Mouse (Mus musculus): Measurements from ENCODE around the gene Slc25a25. TPM values are rescaled to one million over a fixed set of nuclear protein-coding genes. Genes with fewer than 3 reads are reported as not detected.

Gene Slc25a25
- polyA plus RNA-seq, 1 experiment from 2014 or later, result 19.5 TPM

GRCm38 (mm10) chr2:32418430-32419151 lies 32.7 kb downstream of the Slc25a25 start:
- Histone ChIP-seq H3K9ac (ENCODE audit: low read depth, low read length) (no peak overlapping the region), H3K36me3 (ENCODE audit: control insufficient read depth, insufficient read depth, low read length) (peaks cover 12% of the 10 kb centered on the region), H3K4me2 (replicated peaks; ENCODE audit: low read depth, low read length) (no peak overlapping the region), H3K27me3 (ENCODE audit: control insufficient read depth, insufficient read depth, low read length) (no peaks in the 10 kb centered on the region), H3K4me1 (replicated peaks; ENCODE audit: control insufficient read depth, insufficient read depth, low read length) (peaks cover 2% of the 10 kb centered on the region), H3K4me3 (ENCODE audit: low read depth, low read length) (no peak overlapping the region), H3K27ac (ENCODE audit: low read depth, low read length) (no peak overlapping the region), H3K9me3 (ENCODE audit: control insufficient read depth, low read length) (no peaks in the 10 kb centered on the region)
- DNase-seq (ENCODE audit: low spot score) (no peak), ATAC-seq (ENCODE audit: low FRiP score) (no peak)
- 83% methylated on average over 12 of the region's 12 CpGs for WGBS

- Histone ChIP-seq H3K27ac (ENCODE audit: low read depth, low read length) (no peak overlapping the region), H3K4me3 (ENCODE audit: low read depth, low read length) (no peak overlapping the region), H3K4me1 (replicated peaks; ENCODE audit: control insufficient read depth, insufficient read depth, low read length) (no peaks in the 10 kb centered on the region), H3K27me3 (ENCODE audit: control insufficient read depth, insufficient read depth, low read length) (no peaks in the 10 kb centered on the region), H3K36me3 (ENCODE audit: control insufficient read depth, insufficient read depth, low read length) (peaks cover 12% of the 10 kb centered on the region), H3K4me2 (replicated peaks; ENCODE audit: low read depth, low read length) (no peak overlapping the region), H3K9ac (ENCODE audit: low read depth, low read length) (no peak overlapping the region), H3K9me3 (ENCODE audit: control insufficient read depth, low read length) (no peaks in the 10 kb centered on the region)
- DNase-seq (ENCODE audit: low spot score) (no peak), ATAC-seq (ENCODE audit: low FRiP score) (no peak)
- WGBS, result 96% methylated on average over 8 of the region's 8 CpGs
These were observed 33.8 kb downstream of the Slc25a25 start for GRCm38 (mm10) chr2:32417486-32417885.

- no peaks in the 10 kb centered on the region for H3K9me3 ChIP-seq (ENCODE audit: control insufficient read depth, low read length)
- DNase-seq (ENCODE audit: low spot score) (no peak), ATAC-seq (ENCODE audit: low FRiP score) (no peak)
- H3K4me3 ChIP-seq (ENCODE audit: low read depth, low read length), result no peak overlapping the region
- 88% methylated on average over 2 of the region's 2 CpGs for WGBS
- H3K4me1 ChIP-seq (replicated peaks; ENCODE audit: control insufficient read depth, insufficient read depth, low read length), result no peaks in the 10 kb centered on the region
- no peaks in the 10 kb centered on the region for H3K27me3 ChIP-seq (ENCODE audit: control insufficient read depth, insufficient read depth, low read length)
- H3K27ac ChIP-seq (ENCODE audit: low read depth, low read length), result no peak overlapping the region
- peaks cover 12% of the 10 kb centered on the region for H3K36me3 ChIP-seq (ENCODE audit: control insufficient read depth, insufficient read depth, low read length)
- no peak overlapping the region for H3K4me2 ChIP-seq (replicated peaks; ENCODE audit: low read depth, low read length)
- no peak overlapping the region for H3K9ac ChIP-seq (ENCODE audit: low read depth, low read length)
These were observed 34.7 kb downstream of the Slc25a25 start for GRCm38 (mm10) chr2:32416556-32416955.

- WGBS, result 96% methylated on average over 12 of the region's 12 CpGs
- peaks cover 12% of the 10 kb centered on the region for H3K36me3 ChIP-seq (ENCODE audit: control insufficient read depth, insufficient read depth, low read length)
- no peak overlapping the region for H3K9ac ChIP-seq (ENCODE audit: low read depth, low read length)
- H3K4me2 ChIP-seq (replicated peaks; ENCODE audit: low read depth, low read length), result no peak overlapping the region
- H3K27me3 ChIP-seq (ENCODE audit: control insufficient read depth, insufficient read depth, low read length), result no peaks in the 10 kb centered on the region
- no peak overlapping the region for H3K4me3 ChIP-seq (ENCODE audit: low read depth, low read length)
- H3K4me1 ChIP-seq (replicated peaks; ENCODE audit: control insufficient read depth, insufficient read depth, low read length), result no peaks in the 10 kb centered on the region
- DNase-seq (ENCODE audit: low spot score) (no peak), ATAC-seq (ENCODE audit: low FRiP score) (no peak)
- H3K27ac ChIP-seq (ENCODE audit: low read depth, low read length), result no peak overlapping the region
- H3K9me3 ChIP-seq (ENCODE audit: control insufficient read depth, low read length), result no peaks in the 10 kb centered on the region
These were observed 35.4 kb downstream of the Slc25a25 start for GRCm38 (mm10) chr2:32415801-32416200.

GRCm38 (mm10) chr2:32413936-32414335 lies 37.3 kb downstream of the Slc25a25 start:
- WGBS, result 59% methylated on average over 5 of the region's 5 CpGs
- DNase-seq (ENCODE audit: low spot score) (no peak), ATAC-seq (ENCODE audit: low FRiP score) (no peak)
- Histone ChIP-seq H3K4me1 (replicated peaks; ENCODE audit: control insufficient read depth, insufficient read depth, low read length) (no peaks in the 10 kb centered on the region), H3K4me3 (ENCODE audit: low read depth, low read length) (no peak overlapping the region), H3K4me2 (replicated peaks; ENCODE audit: low read depth, low read length) (no peak overlapping the region), H3K9me3 (ENCODE audit: control insufficient read depth, low read length) (no peaks in the 10 kb centered on the region), H3K27ac (ENCODE audit: low read depth, low read length) (no peak overlapping the region), H3K36me3 (ENCODE audit: control insufficient read depth, insufficient read depth, low read length) (peaks cover 9% of the 10 kb centered on the region), H3K27me3 (ENCODE audit: control insufficient read depth, insufficient read depth, low read length) (no peaks in the 10 kb centered on the region), H3K9ac (ENCODE audit: low read depth, low read length) (no peak overlapping the region)

GRCm38 (mm10) chr2:32412742-32413531 lies 38.3 kb downstream of the Slc25a25 start:
- H3K4me2 ChIP-seq (replicated peaks; ENCODE audit: low read depth, low read length), result no peak overlapping the region
- no peaks in the 10 kb centered on the region for H3K27me3 ChIP-seq (ENCODE audit: control insufficient read depth, insufficient read depth, low read length)
- DNase-seq (ENCODE audit: low spot score) (no peak), ATAC-seq (ENCODE audit: low FRiP score) (no peak)
- H3K9ac ChIP-seq (ENCODE audit: low read depth, low read length), result no peak overlapping the region
- H3K36me3 ChIP-seq (ENCODE audit: control insufficient read depth, insufficient read depth, low read length), result peaks cover 9% of the 10 kb centered on the region
- no peak overlapping the region for H3K27ac ChIP-seq (ENCODE audit: low read depth, low read length)
- no peaks in the 10 kb centered on the region for H3K4me1 ChIP-seq (replicated peaks; ENCODE audit: control insufficient read depth, insufficient read depth, low read length)
- 89% methylated on average over 6 of the region's 6 CpGs for WGBS
- no peak overlapping the region for H3K4me3 ChIP-seq (ENCODE audit: low read depth, low read length)
- H3K9me3 ChIP-seq (ENCODE audit: control insufficient read depth, low read length), result no peaks in the 10 kb centered on the region

GRCm38 (mm10) chr2:32411407-32411806 lies 39.8 kb downstream of the Slc25a25 start:
- H3K27me3 ChIP-seq (ENCODE audit: control insufficient read depth, insufficient read depth, low read length), result no peaks in the 10 kb centered on the region
- ATAC-seq (ENCODE audit: low FRiP score), result no peak

GRCm38 (mm10) chr2:32408429-32409424 lies 42.5 kb downstream of the Slc25a25 start:
- H3K4me3 ChIP-seq (ENCODE audit: low read depth, low read length), result no peak overlapping the region
- H3K4me2 ChIP-seq (replicated peaks; ENCODE audit: low read depth, low read length), result no peak overlapping the region
- no peak overlapping the region for H3K9ac ChIP-seq (ENCODE audit: low read depth, low read length)
- H3K9me3 ChIP-seq (ENCODE audit: control insufficient read depth, low read length), result no peaks in the 10 kb centered on the region
- 69% methylated on average over 25 of the region's 25 CpGs for WGBS
- H3K27me3 ChIP-seq (ENCODE audit: control insufficient read depth, insufficient read depth, low read length), result no peaks in the 10 kb centered on the region
- DNase-seq (ENCODE audit: low spot score) (peak; percentile 34), ATAC-seq (ENCODE audit: low FRiP score) (no peak)
- H3K36me3 ChIP-seq (ENCODE audit: control insufficient read depth, insufficient read depth, low read length), result no peaks in the 10 kb centered on the region
- H3K27ac ChIP-seq (ENCODE audit: low read depth, low read length), result peak overlapping the region; percentile 36
- H3K4me1 ChIP-seq (replicated peaks; ENCODE audit: control insufficient read depth, insufficient read depth, low read length), result no peaks in the 10 kb centered on the region

More at GRCm38 (mm10) chr2:32411407-32411806, 39.8 kb downstream of the Slc25a25 start:
- Histone ChIP-seq H3K36me3 (ENCODE audit: control insufficient read depth, insufficient read depth, low read length) (peaks cover 6% of the 10 kb centered on the region), H3K27ac (ENCODE audit: low read depth, low read length) (no peak overlapping the region), H3K9me3 (ENCODE audit: control insufficient read depth, low read length) (no peaks in the 10 kb centered on the region), H3K4me1 (replicated peaks; ENCODE audit: control insufficient read depth, insufficient read depth, low read length) (no peaks in the 10 kb centered on the region), H3K4me3 (ENCODE audit: low read depth, low read length) (no peak overlapping the region), H3K9ac (ENCODE audit: low read depth, low read length) (no peak overlapping the region), H3K4me2 (replicated peaks; ENCODE audit: low read depth, low read length) (no peak overlapping the region)
- 84% methylated on average over 7 of the region's 7 CpGs for WGBS
- no peak for DNase-seq (ENCODE audit: low spot score)
